Mouse (Mus musculus): ENCODE results near the gene Kcnk3.

Kcnk3 gene

GRCm38 (mm10) chr5:30667686-30668085 is 79.7 kb downstream of the Kcnk3 start:
- no peak for DNase-seq (ENCODE audit: extremely low read depth, insufficient read length, low spot score)

GRCm38 (mm10) chr5:30668637-30669495 is 80.9 kb downstream of the Kcnk3 start:
- no peak for DNase-seq (ENCODE audit: extremely low read depth, insufficient read length, low spot score)

- no peak for DNase-seq (ENCODE audit: extremely low read depth, insufficient read length, low spot score)
These were observed 81.5 kb downstream of the Kcnk3 start for GRCm38 (mm10) chr5:30669496-30669830.

- no peak for DNase-seq (ENCODE audit: extremely low read depth, insufficient read length, low spot score)
These were observed 82.1 kb downstream of the Kcnk3 start for GRCm38 (mm10) chr5:30670091-30670490.

GRCm38 (mm10) chr5:30674001-30674400 is 86.0 kb downstream of the Kcnk3 start:
- no peak for DNase-seq (ENCODE audit: extremely low read depth, insufficient read length, low spot score)

Measured in 3134 (cell line).